Mouse (Mus musculus) liver, adult 2 months (tissue): ENCODE measurements around the gene Gpx5. TPM values are rescaled to one million over a fixed set of nuclear protein-coding genes. Genes with fewer than 3 reads are reported as not detected.

Source experiments
- DNase-seq: peaks from one replicate; pipeline ENCODE4 v3.0.0-alpha.2; 2011; ENCODE audit warnings: low read depth, low spot score; ENCODE audit errors: extremely low read depth
- H3K27ac ChIP-seq: fragments of 200-500 bp; replicated peaks from 2 replicates; pipeline ENCODE4 v1.5.1; 2012; ENCODE audit warnings: low read depth, mild to moderate bottlenecking, control low read depth, inconsistent platforms, low read length; ENCODE audit not compliant: insufficient read depth
- H3K27me3 ChIP-seq: fragments of 200-500 bp; 2 replicates; pipeline ENCODE4 v1.6.1; 2012; ENCODE audit warnings: mild to moderate bottlenecking, moderate library complexity, low read length, inconsistent platforms; ENCODE audit not compliant: control insufficient read depth, insufficient read depth
- H3K36me3 ChIP-seq: fragments of 200-500 bp; 2 replicates; pipeline ENCODE4 v1.6.1; 2012; ENCODE audit warnings: low read length, inconsistent platforms; ENCODE audit not compliant: control insufficient read depth, insufficient read depth
- H3K4me1 ChIP-seq: fragments of 200-500 bp; 2 replicates; pipeline ENCODE4 v1.6.1; 2011; ENCODE audit warnings: low read length; ENCODE audit not compliant: control insufficient read depth, insufficient read depth
- H3K4me3 ChIP-seq: fragments of 200-500 bp; 2 replicates; pipeline ENCODE4 v1.5.1; 2011; ENCODE audit warnings: low read depth, mild to moderate bottlenecking, control low read depth, low read length, moderate library complexity; ENCODE audit not compliant: insufficient read depth
- H3K79me2 ChIP-seq: fragments of 200-500 bp; 2 replicates; pipeline ENCODE4 v1.6.1; 2012; ENCODE audit warnings: inconsistent platforms, mild to moderate bottlenecking, low read length, moderate library complexity; ENCODE audit not compliant: control insufficient read depth, insufficient read depth
- H3K9ac ChIP-seq: fragments of 200-500 bp; 2 replicates; pipeline ENCODE4 v1.6.1; 2012; ENCODE audit warnings: low read depth, mild to moderate bottlenecking, control low read depth, inconsistent platforms, low read length
- CTCF ChIP-seq: fragments of 200-500 bp; IDR thresholded peaks from 2 replicates; pipeline ENCODE4 v1.5.1; 2011; ENCODE audit warnings: low read depth, low read length, control low read depth
- POLR2A ChIP-seq: fragments of 200-500 bp; IDR thresholded peaks from 2 replicates; pipeline ENCODE4 v1.6.1; 2011; ENCODE audit warnings: low read length, control low read depth; ENCODE audit not compliant: insufficient read depth; ENCODE audit errors: extremely low read depth
- WGBS: fragments of 180-500 bp; shearing (Covaris S2); methylation state at CpG from one replicate; pipeline ENCODE4 v1.1.7; 2018; 5-methylcytosine and 5-hydroxymethylcytosine counted together
- polyA plus RNA-seq: library from polyadenylated mRNA; depleted of rRNA; stranded (reverse); fragments of >200 nt; gene quantifications from 2 replicates; pipeline ENCODE4 v1.2.3, GENCODE M21; 2012
- total RNA-seq: library from RNA; depleted of rRNA; stranded (reverse); fragments of >200 nt; gene quantifications from 2 replicates; pipeline ENCODE4 v1.2.3, GENCODE M21; 2014

Gene Gpx5
- total and polyA plus RNA-seq, 2 experiments = not detected

- peaks cover 3% of the 10 kb centered on the region; the same call in 1 of the 2 replicates for H3K79me2 ChIP-seq
- WGBS = 3% methylated on average over 11 of the region's 11 CpGs
- no peak for DNase-seq
- no peak for TF ChIP-seq CTCF
- TF ChIP-seq POLR2A = no peak
- peak overlapping the region; percentile 67 for H3K4me3 ChIP-seq
- peak overlapping the region; percentile 77 for H3K9ac ChIP-seq
- no peaks in the 10 kb centered on the region for H3K36me3 ChIP-seq
- H3K27me3 ChIP-seq = no peaks in the 10 kb centered on the region
- peaks cover 3% of the 10 kb centered on the region; the same call in 1 of the 2 replicates for H3K4me1 ChIP-seq
- H3K27ac ChIP-seq = peak overlapping the region; percentile 96
These were observed 28.2 kb downstream of the Gpx5 start for GRCm38 (mm10) chr13:21264366-21264765.

- peak overlapping the region; percentile 96 for H3K27ac ChIP-seq
- peaks cover 3% of the 10 kb centered on the region; the same call in 1 of the 2 replicates for H3K4me1 ChIP-seq
- no peak for DNase-seq
- peaks cover 3% of the 10 kb centered on the region; the same call in 1 of the 2 replicates for H3K79me2 ChIP-seq
- H3K4me3 ChIP-seq = peak overlapping the region; percentile 67
- H3K9ac ChIP-seq = peak overlapping the region; percentile 77
- no peaks in the 10 kb centered on the region for H3K36me3 ChIP-seq
- no peaks in the 10 kb centered on the region; the same call in 1 of the 2 replicates for H3K27me3 ChIP-seq
- no peak for TF ChIP-seq CTCF
- TF ChIP-seq POLR2A = no peak
- WGBS = 2% methylated on average over 11 of the region's 11 CpGs
These were observed 28.6 kb downstream of the Gpx5 start for GRCm38 (mm10) chr13:21263910-21264309.

- H3K79me2 ChIP-seq = peaks cover 3% of the 10 kb centered on the region; the same call in 1 of the 2 replicates
- H3K4me1 ChIP-seq = peaks cover 3% of the 10 kb centered on the region; the same call in 1 of the 2 replicates
- WGBS = 19% methylated on average over 4 of the region's 4 CpGs
- H3K4me3 ChIP-seq = no peak overlapping the region; the same call in 1 of the 2 replicates
- H3K9ac ChIP-seq = peak overlapping the region; percentile 39
- no peaks in the 10 kb centered on the region for H3K36me3 ChIP-seq
- TF ChIP-seq CTCF (no peak), POLR2A (no peak)
- H3K27ac ChIP-seq = peak overlapping the region; percentile 96
- H3K27me3 ChIP-seq = no peaks in the 10 kb centered on the region; the same call in 1 of the 2 replicates
- DNase-seq = peak; percentile 97
These were observed 29.6 kb downstream of the Gpx5 start for GRCm38 (mm10) chr13:21262787-21263461.

- Histone ChIP-seq H3K4me1 (peaks cover 3% of the 10 kb centered on the region; the same call in 1 of the 2 replicates), H3K79me2 (no peaks in the 10 kb centered on the region), H3K27me3 (no peaks in the 10 kb centered on the region; the same call in 1 of the 2 replicates), H3K4me3 (no peak overlapping the region), H3K9ac (no peak overlapping the region), H3K36me3 (no peaks in the 10 kb centered on the region), H3K27ac (no peak overlapping the region)
- no peak for DNase-seq
- TF ChIP-seq POLR2A (no peak), CTCF (no peak)
- 73% methylated on average over 5 of the region's 5 CpGs for WGBS
These were observed 32.2 kb downstream of the Gpx5 start for GRCm38 (mm10) chr13:21260289-21260688.

- no peak overlapping the region for H3K27ac ChIP-seq
- H3K9ac ChIP-seq = no peak overlapping the region
- H3K4me1 ChIP-seq = peaks cover 3% of the 10 kb centered on the region; the same call in 1 of the 2 replicates
- H3K79me2 ChIP-seq = no peaks in the 10 kb centered on the region
- no peak overlapping the region for H3K4me3 ChIP-seq
- H3K36me3 ChIP-seq = no peaks in the 10 kb centered on the region
- no peaks in the 10 kb centered on the region; the same call in 1 of the 2 replicates for H3K27me3 ChIP-seq
- peak; percentile 49 for DNase-seq
- WGBS = 15% methylated on average over 18 of the region's 18 CpGs
- TF ChIP-seq CTCF (no peak), POLR2A (no peak)
These were observed 32.8 kb downstream of the Gpx5 start for GRCm38 (mm10) chr13:21259677-21260113.

- WGBS = 9% methylated on average over 15 of the region's 15 CpGs
- H3K4me1 ChIP-seq = peaks cover 3% of the 10 kb centered on the region; the same call in 1 of the 2 replicates
- H3K36me3 ChIP-seq = no peaks in the 10 kb centered on the region
- no peak overlapping the region for H3K27ac ChIP-seq
- no peaks in the 10 kb centered on the region; the same call in 1 of the 2 replicates for H3K27me3 ChIP-seq
- TF ChIP-seq CTCF = no peak
- no peak for TF ChIP-seq POLR2A
- DNase-seq = no peak
- no peak overlapping the region for H3K9ac ChIP-seq
- no peak overlapping the region for H3K4me3 ChIP-seq
- H3K79me2 ChIP-seq = no peaks in the 10 kb centered on the region
These were observed 33.3 kb downstream of the Gpx5 start for GRCm38 (mm10) chr13:21259171-21259631.
